Mouse (Mus musculus) ES-Bruce4 (cell line): ENCODE results near the gene Ppm1g. TPM values are rescaled to one million over a fixed set of nuclear protein-coding genes. Genes with fewer than 3 reads are reported as not detected.

ENCODE experiments used
- H3K27ac ChIP-seq: 2 replicates; pipeline ENCODE4 v1.5.1; 2012; ENCODE audit warnings: low read length, inconsistent platforms; ENCODE audit not compliant: insufficient read depth
- H3K27me3 ChIP-seq: 2 replicates; pipeline ENCODE4 v1.6.1; 2012; ENCODE audit warnings: mild to moderate bottlenecking, low read length, inconsistent platforms; ENCODE audit not compliant: control insufficient read depth, poor library complexity, insufficient read depth, severe bottlenecking
- H3K36me3 ChIP-seq: 2 replicates; pipeline ENCODE4 v1.6.1; 2012; ENCODE audit warnings: inconsistent platforms, mild to moderate bottlenecking, low read length, moderate library complexity; ENCODE audit not compliant: control insufficient read depth, poor library complexity, insufficient read depth, severe bottlenecking
- H3K4me1 ChIP-seq: one replicate; pipeline ENCODE4 v1.8.1; 2011; ENCODE audit warnings: low read length; ENCODE audit not compliant: control insufficient read depth, insufficient read depth
- H3K4me3 ChIP-seq: 2 replicates; pipeline ENCODE4 v1.5.1; 2011; ENCODE audit warnings: low read depth, mild to moderate bottlenecking, low read length
- H3K9ac ChIP-seq: 2 replicates; pipeline ENCODE4 v1.6.1; 2012; ENCODE audit warnings: low read depth, mild to moderate bottlenecking, inconsistent platforms; ENCODE audit not compliant: poor library complexity, severe bottlenecking
- H3K9me3 ChIP-seq: replicated peaks from 2 replicates; pipeline ENCODE4 v1.6.1; 2012; ENCODE audit warnings: mild to moderate bottlenecking, low read length, inconsistent platforms; ENCODE audit not compliant: control insufficient read depth, poor library complexity, insufficient read depth, severe bottlenecking
- CTCF ChIP-seq: IDR thresholded peaks from one replicate; pipeline ENCODE4 v1.8.1; 2011; ENCODE audit warnings: low read depth, low read length
- EP300 ChIP-seq: IDR thresholded peaks from 2 replicates; pipeline ENCODE4 v1.6.1; 2011; ENCODE audit warnings: low read depth, low read length; ENCODE audit not compliant: insufficient read depth
- POLR2A ChIP-seq: IDR thresholded peaks from one replicate; pipeline ENCODE4 v1.8.1; 2011; ENCODE audit warnings: low read length; ENCODE audit not compliant: insufficient read depth
- polyA plus RNA-seq: library from polyadenylated mRNA; stranded (reverse); fragments of >200 nt; gene quantifications from 2 replicates; pipeline ENCODE4 v1.2.4, GENCODE M21; 2011; ENCODE audit warnings: low read depth; ENCODE audit not compliant: missing spikeins, insufficient read depth, insufficient read length

Gene Ppm1g
- polyA plus RNA-seq, result 188 and 225 TPM in 2 replicates

GRCm38 (mm10) chr5:31220448-31221303, at the start of gene Ppm1g:
TSS of gene Ppm1g (minus strand) at chr5:31220687.
- Histone ChIP-seq H3K36me3 (peaks cover 4% of the 10 kb centered on the region), H3K4me3 (peak within 1 kb of the TSS; percentile 96), H3K27ac (peak within 1 kb of the TSS; percentile 85), H3K9ac (peak within 1 kb of the TSS; percentile 94), H3K27me3 (no peaks in the 10 kb centered on the region), H3K9me3 (no peaks in the 10 kb centered on the region), H3K4me1 (no peaks in the 10 kb centered on the region)
- TF ChIP-seq CTCF (no peak), POLR2A (peak; percentile 98), EP300 (0 out of 2 replicates have a peak, but pooled peaks have one; percentile 39)

GRCm38 (mm10) chr5:31267686-31268085, 47.2 kb upstream of the Ppm1g start:
- no peak for TF ChIP-seq CTCF
- TF ChIP-seq POLR2A, result no peak
- no peak for TF ChIP-seq EP300
- H3K36me3 ChIP-seq, result no peaks in the 10 kb centered on the region

GRCm38 (mm10) chr5:31266101-31266500, 45.6 kb upstream of the Ppm1g start:
- H3K9ac ChIP-seq, result no peak overlapping the region
- no peak overlapping the region for H3K27ac ChIP-seq
- H3K4me1 ChIP-seq, result no peaks in the 10 kb centered on the region
- no peaks in the 10 kb centered on the region for H3K36me3 ChIP-seq
- TF ChIP-seq CTCF (no peak), EP300 (no peak), POLR2A (no peak)
- H3K9me3 ChIP-seq, result no peaks in the 10 kb centered on the region
- H3K27me3 ChIP-seq, result no peaks in the 10 kb centered on the region
- no peak overlapping the region for H3K4me3 ChIP-seq

More at GRCm38 (mm10) chr5:31267686-31268085, 47.2 kb upstream of the Ppm1g start:
- no peak overlapping the region for H3K9ac ChIP-seq
- H3K4me3 ChIP-seq, result no peak overlapping the region
- no peaks in the 10 kb centered on the region for H3K9me3 ChIP-seq
- no peak overlapping the region for H3K27ac ChIP-seq
- H3K4me1 ChIP-seq, result no peaks in the 10 kb centered on the region
- no peaks in the 10 kb centered on the region for H3K27me3 ChIP-seq

- no peaks in the 10 kb centered on the region for H3K27me3 ChIP-seq
- H3K4me3 ChIP-seq, result no peak overlapping the region
- TF ChIP-seq POLR2A (no peak), CTCF (no peak), EP300 (no peak)
- no peak overlapping the region for H3K9ac ChIP-seq
- no peaks in the 10 kb centered on the region for H3K9me3 ChIP-seq
- H3K36me3 ChIP-seq, result peaks cover 4% of the 10 kb centered on the region; the same call in 1 of the 2 replicates
- peaks cover 2% of the 10 kb centered on the region for H3K4me1 ChIP-seq
- no peak overlapping the region for H3K27ac ChIP-seq
These were observed 37.1 kb upstream of the Ppm1g start for GRCm38 (mm10) chr5:31257616-31258015.

- H3K9me3 ChIP-seq, result no peaks in the 10 kb centered on the region
These were observed 35.5 kb upstream of the Ppm1g start for GRCm38 (mm10) chr5:31255971-31256370.

GRCm38 (mm10) chr5:31255381-31255780, 34.9 kb upstream of the Ppm1g start:
- no peak overlapping the region for H3K27ac ChIP-seq
- H3K27me3 ChIP-seq, result no peaks in the 10 kb centered on the region
- H3K9ac ChIP-seq, result no peak overlapping the region
- TF ChIP-seq POLR2A (no peak), EP300 (no peak), CTCF (no peak)
- no peaks in the 10 kb centered on the region for H3K9me3 ChIP-seq
- H3K4me3 ChIP-seq, result no peak overlapping the region
- peaks cover 4% of the 10 kb centered on the region; the same call in 1 of the 2 replicates for H3K36me3 ChIP-seq
- H3K4me1 ChIP-seq, result peaks cover 2% of the 10 kb centered on the region

More at GRCm38 (mm10) chr5:31255971-31256370, 35.5 kb upstream of the Ppm1g start:
- no peaks in the 10 kb centered on the region for H3K27me3 ChIP-seq
- no peak overlapping the region for H3K4me3 ChIP-seq
- H3K27ac ChIP-seq, result no peak overlapping the region
- H3K9ac ChIP-seq, result no peak overlapping the region
- H3K36me3 ChIP-seq, result peaks cover 4% of the 10 kb centered on the region; the same call in 1 of the 2 replicates
- H3K4me1 ChIP-seq, result peaks cover 2% of the 10 kb centered on the region
- TF ChIP-seq POLR2A (no peak), EP300 (no peak), CTCF (no peak)
